Mouse (Mus musculus) ES-E14 (cell line): Measurements from ENCODE around the gene 4930524B15Rik.

Experiments
- HCFC1 ChIP-seq: IDR thresholded peaks from 2 replicates; pipeline ENCODE4 v1.6.1; 2012; ENCODE audit warnings: low read length, inconsistent platforms, borderline replicate concordance; ENCODE audit not compliant: insufficient read depth
- MAFK ChIP-seq: IDR thresholded peaks from 2 replicates; pipeline ENCODE4 v1.6.1; 2014; ENCODE audit warnings: mild to moderate bottlenecking, low read depth, low read length, inconsistent platforms; ENCODE audit not compliant: insufficient read depth
- ZC3H11A ChIP-seq: IDR thresholded peaks from 2 replicates; pipeline ENCODE4 v1.6.1; 2012; ENCODE audit warnings: low read depth, mild to moderate bottlenecking, inconsistent platforms, low read length, borderline replicate concordance
- ZNF384 ChIP-seq: IDR thresholded peaks from 2 replicates; pipeline ENCODE4 v1.6.1; 2012; ENCODE audit warnings: low read depth, low read length, inconsistent platforms

- TF ChIP-seq ZNF384 (no peak), ZC3H11A (no peak), HCFC1 (no peak), MAFK (no peak)
Observed at GRCm38 (mm10) chr11:31974826-31975225, 9.4 kb downstream of the 4930524B15Rik start.
